Mouse (Mus musculus) inflammation-experienced regulatory T-cells, adult 6 months (primary cell): Measurements from ENCODE around the gene Amh. TPM values are rescaled to one million over a fixed set of nuclear protein-coding genes. Genes with fewer than 3 reads are reported as not detected.

Experiments
- ATAC-seq: one replicate; pipeline ENCODE4 v1.8.0; 2017
- polyA plus RNA-seq, 3 experiments: library from polyadenylated mRNA; unstranded; fragments of 100-300 nt; shearing (Covaris generic); gene quantifications; one replicate each; pipeline ENCODE4 v1.2.1; 2017

The Amh gene
- polyA plus RNA-seq, 3 experiments from 2014 or later, result not detected

DNA sequence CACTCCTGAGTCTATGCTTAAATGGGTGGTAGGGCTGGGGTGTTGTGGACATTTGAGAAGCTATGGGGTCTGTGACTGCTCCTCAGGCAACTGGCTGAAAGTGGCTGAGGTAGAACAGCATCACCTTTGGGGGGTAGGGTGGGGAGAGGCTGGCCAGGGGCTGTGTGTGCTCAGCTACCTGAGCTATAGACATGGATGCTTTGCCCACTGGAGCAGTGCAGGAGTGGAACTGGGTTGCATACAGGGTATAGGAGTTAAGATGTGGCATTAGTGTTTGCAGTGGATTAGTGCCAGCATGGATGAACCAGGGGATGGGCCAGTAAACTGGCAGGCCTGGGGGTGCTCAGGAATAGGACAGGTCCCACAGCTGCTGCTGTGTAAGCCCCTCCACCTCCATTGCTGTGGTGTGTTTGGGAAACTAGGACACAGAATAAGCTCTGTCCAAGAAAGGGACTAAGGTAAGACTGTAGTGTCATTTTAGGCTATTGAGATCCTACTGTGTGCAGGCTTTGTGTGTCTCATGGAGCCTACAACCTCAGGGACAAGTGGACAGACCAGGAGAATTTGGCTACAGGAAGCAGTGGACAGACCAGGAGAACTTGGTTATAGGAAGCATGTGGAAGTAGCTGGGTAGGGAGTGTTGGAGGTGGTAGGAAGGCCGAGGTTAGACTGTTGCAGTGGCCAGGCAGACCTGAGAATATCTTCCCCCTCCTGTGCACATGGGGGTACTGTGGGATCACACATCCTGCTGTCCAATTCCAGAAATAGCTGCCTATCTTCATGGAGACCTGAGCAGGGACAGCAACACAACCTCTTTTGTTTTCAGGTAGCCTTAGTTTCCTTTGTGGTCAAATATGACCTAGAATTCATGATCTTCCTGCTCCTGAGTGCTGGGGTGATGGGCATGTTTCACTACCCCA is 24.6 kb downstream of the Amh start:
- no peak for ATAC-seq

DNA sequence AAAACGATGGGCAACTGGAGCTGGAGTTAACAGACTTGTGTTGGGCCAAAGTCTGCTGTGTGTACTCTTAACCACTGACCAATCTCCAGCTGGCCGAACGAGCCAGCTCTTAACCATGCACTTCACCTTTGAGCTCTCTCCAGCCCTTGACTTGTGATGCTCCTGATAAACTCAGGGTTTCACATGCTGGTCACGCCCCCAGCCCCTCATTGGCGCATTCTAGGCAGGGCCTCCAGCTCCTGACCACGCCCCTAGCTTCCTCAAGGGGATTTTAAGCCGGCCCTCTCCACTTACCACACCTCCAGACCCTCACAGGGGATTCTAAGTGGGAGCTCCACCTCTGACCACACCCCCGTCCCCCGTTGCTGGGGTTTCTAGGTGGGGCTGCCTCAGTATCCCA is 26.1 kb downstream of the Amh start:
- ATAC-seq, result no peak

DNA sequence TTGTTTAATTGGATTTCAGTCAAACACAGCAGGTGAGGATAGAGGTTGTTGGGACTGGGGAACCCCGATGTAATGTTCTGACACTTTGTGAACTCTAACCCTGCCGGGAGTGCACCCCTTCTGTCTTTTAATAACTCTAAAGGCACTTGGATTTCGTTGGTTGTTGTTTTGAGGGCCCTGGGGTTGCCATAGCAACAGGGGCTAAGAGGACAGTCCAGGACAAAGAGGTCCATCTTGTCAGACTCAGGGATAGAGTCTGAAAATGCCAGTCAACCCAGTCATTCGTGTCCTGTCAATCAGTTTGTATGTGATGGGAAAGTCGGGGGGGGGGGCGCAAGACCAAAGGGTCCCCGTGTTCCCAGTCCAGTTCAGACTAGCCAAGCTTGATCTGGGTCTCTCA is 27.8 kb downstream of the Amh start:
- no peak for ATAC-seq

DNA sequence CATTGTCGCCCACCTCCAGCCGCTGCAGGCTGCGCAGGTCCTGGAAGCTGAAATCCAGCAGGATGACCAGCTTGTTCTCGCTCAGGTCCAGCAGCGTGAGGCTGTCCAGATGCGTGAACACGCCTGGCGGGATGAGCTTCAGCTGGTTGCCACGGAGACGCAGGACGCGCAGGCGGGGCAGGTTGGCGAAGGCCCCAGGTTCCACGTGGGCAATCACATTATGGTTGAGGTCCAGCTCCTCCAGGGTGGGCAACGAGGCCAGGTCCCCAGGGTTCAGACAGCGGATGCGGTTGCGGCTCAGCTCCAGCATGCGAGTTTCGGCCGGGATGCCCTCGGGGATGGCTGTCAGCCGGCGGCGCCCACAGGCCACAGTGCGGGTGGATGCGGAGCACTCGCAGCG is 30.6 kb downstream of the Amh start:
- no peak for ATAC-seq

GRCm38 (mm10) chr10:80836949-80837379 is 31.9 kb downstream of the Amh start:
- no peak for ATAC-seq

DNA sequence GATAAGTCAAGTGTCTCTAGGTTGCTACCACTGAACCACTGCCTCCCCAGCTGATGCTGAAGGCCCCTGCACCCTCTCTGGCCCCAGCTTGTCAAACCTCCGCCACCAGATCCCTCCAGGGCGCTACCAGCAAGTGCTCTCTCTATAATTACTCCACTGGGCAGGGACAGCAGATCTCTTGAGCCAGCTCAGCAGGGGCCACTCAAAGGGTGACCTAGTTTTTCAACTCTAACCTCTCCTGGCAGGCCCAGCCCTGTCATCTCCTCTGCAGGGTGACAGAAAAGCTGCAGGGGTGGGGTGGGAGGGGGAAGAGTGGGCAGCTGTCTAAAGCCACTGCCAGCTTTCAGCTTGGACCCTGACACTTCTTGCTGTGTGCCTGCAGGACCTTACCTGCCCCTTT is 32.8 kb downstream of the Amh start:
- ATAC-seq, result no peak

DNA sequence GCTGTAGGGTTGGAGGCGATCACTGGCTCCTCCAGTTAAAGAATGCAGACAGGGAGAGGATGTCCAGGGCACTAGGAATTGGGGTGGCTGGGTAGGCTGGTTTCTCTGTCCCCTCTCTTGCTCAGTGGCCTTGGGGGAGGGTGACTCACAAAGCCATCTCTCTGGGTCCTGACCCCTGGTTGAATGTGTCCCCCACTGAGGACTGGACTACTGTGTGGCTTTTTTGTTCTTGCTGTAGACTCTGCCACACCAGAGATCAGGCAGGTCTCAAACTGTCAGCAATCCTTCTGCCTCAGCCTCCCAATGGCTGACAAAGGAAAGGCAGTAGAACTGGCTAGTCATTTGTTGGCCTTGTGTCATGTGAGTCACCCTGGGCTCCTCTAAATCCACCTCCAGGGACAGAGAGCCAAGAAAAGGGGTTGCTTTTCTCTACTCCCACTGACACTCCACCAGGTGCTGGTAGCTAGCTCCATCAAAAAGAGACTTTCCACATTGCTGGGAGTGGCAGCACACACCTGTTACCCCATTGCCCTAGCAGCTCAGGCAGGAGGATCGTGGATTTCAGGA is 33.4 kb downstream of the Amh start:
- no peak for ATAC-seq

DNA sequence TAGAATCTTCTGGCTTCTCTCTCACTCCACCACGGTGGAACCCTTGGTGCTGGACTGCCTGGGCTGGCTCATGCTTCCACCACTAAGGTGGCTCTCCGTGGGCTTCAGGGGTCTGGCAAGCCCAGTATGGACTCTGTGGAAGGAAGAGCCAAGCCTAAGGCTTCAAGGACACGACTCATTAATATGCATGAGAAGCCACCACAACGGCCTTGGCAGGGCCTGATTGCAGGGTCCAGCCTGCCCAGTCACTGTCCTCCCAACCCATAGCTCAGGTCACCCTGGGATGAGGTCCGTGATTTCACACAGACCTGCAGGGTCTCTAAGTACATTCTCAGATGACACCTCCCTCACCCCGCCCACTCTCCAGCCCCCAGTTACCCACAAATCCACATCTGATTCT is 34.8 kb downstream of the Amh start:
- ATAC-seq, result no peak

- ATAC-seq, result no peak
Measured at GRCm38 (mm10) chr10:80841685-80842084, 36.6 kb downstream of the Amh start.

GRCm38 (mm10) chr10:80842334-80842733 is 37.3 kb downstream of the Amh start:
- ATAC-seq, result no peak

DNA sequence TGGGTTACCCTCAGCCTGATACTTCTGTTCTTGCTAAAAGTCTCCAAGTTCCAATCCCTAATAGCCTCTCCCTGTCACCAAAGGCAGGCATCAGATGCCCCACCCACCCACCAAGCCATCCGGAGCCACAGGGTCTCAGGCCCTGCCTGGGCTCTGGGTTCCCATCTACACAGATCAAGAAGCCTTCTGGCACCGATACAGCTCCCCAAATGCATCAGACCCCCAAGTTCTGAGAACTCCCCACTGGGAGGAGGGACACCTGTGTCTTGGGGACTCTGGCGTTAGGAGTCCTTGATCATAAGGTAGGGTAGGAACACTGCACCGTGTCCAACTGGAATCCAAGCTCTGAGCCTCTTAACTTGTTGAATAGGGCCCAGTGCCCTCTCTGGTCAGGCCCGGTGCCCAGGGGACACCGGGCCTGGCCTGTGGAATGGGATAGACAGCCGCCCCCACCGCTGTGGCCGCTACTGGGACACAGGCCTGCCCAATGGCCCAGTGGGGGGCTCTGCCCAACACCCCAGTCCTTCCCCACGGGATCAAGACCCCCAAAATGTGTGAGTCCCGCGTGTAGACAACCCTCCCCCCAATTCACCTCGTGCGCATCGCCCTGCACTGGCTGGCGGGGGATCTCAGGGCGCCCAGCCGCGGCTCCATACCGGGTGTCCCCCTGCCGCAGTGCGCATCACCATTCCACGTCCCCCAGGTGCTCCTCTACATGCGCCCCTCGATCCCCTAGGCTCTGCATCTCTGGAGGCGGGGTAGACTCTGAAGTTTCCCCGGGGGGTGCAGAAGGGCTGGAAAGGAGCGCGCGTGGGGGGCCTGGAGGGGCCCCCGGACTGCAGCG is 38.3 kb downstream of the Amh start:
- no peak for ATAC-seq

GRCm38 (mm10) chr10:80843931-80844547 is 39.0 kb downstream of the Amh start, which contains the start of gene Lingo3:
TSS of gene Lingo3 (minus strand) at chr10:80844039.
- ATAC-seq, result no peak

- no peak for ATAC-seq
Measured at GRCm38 (mm10) chr10:80845055-80845693, 40.1 kb downstream of the Amh start.

GRCm38 (mm10) chr10:80845732-80846131 is 40.7 kb downstream of the Amh start:
- no peak for ATAC-seq

DNA sequence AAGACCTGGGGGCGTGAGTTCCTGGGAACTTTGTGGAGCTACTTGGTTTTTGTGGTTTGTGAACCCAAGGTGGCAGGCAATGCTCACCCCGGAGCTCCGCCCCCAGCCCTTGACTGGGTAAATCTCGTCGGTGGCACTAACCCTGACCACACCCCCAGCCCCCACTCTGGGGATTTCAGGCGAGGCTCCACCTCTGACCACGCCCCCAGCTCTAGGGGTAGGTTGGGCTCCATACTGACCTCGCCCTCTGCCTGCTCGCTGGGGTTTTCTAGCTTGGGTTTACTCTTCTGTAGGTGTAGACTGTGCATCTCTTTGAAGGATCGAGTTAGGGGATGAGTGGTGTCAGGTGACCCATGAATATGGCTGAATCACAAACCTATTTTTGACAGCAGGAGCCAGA is 43.5 kb downstream of the Amh start:
- peak; percentile 71 for ATAC-seq

- ATAC-seq, result peak; percentile 84
Measured at GRCm38 (mm10) chr10:80854913-80855748, 50.1 kb downstream of the Amh start, which contains the start of the genes Lsm7 and Sppl2b. TSS of gene Lsm7 (minus strand) at chr10:80855209. TSS of gene Sppl2b (plus strand) at chr10:80855275.

DNA sequence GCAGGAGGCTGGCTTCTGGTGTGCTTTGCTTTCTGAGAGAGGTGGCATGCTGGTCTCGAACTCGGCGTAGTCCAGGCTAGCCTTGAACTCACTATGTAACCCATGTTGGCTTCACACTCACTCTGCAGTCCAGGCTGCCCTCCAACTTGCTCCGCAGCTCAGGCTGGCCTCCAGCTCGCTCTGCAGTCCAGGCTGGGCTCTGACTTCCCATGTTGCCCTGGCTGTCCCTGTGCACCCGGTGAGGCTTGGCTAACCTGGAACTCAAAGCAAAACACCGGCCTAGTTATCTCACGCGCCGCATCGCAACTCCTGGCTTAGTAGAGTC is 50.7 kb downstream of the Amh start:
- no peak for ATAC-seq

GRCm38 (mm10) chr10:80856267-80856666 is 51.2 kb downstream of the Amh start:
- no peak for ATAC-seq

GRCm38 (mm10) chr10:80856908-80857307 is 51.9 kb downstream of the Amh start:
- no peak for ATAC-seq
